Mouse (Mus musculus) CH12.LX (cell line): Measurements from ENCODE around the gene Nup160. TPM values are rescaled to one million over a fixed set of nuclear protein-coding genes. Genes with fewer than 3 reads are reported as not detected.

ENCODE experiments used
- DNase-seq: peaks from one replicate; pipeline ENCODE4 v3.0.0-alpha.2; 2013; ENCODE audit errors: extremely low read depth
- H3K27ac ChIP-seq: 2 replicates; pipeline ENCODE4 v1.5.1; 2012; ENCODE audit warnings: low read depth, mild to moderate bottlenecking, control low read depth, moderate library complexity; ENCODE audit not compliant: insufficient read depth
- H3K27me3 ChIP-seq: replicated peaks from 2 replicates; pipeline ENCODE3; 2012; ENCODE audit warnings: inconsistent platforms
- H3K36me3 ChIP-seq, 2 experiments: replicated peaks in 1 of 2; 2 replicates each; pipeline versions ENCODE3 to v1.6.1; 2012; ENCODE audit warnings: inconsistent platforms in 1 of 2, low read length in 1 of 2, mild to moderate bottlenecking in 1 of 2, mixed read lengths in 1 of 2, moderate library complexity in 1 of 2; ENCODE audit not compliant: control insufficient read depth in 1 of 2, insufficient read depth in 1 of 2
- H3K4me1 ChIP-seq, 2 experiments: 2 replicates each; pipeline ENCODE4 v1.6.1; 2012; ENCODE audit warnings: inconsistent platforms in 1 of 2, moderate library complexity in 1 of 2; ENCODE audit not compliant: insufficient read depth in 2 of 2, control insufficient read depth in 1 of 2
- H3K4me2 ChIP-seq: 2 replicates; pipeline ENCODE4 v1.6.1; 2012; ENCODE audit warnings: low read depth, mild to moderate bottlenecking, control low read depth; ENCODE audit not compliant: poor library complexity, insufficient read depth, severe bottlenecking
- H3K4me3 ChIP-seq, 3 experiments: fragments of 150-350 bp in 1 of 3; sonication (generic) in 1 of 3; replicated peaks in 1 of 3; 2 replicates each; pipeline versions ENCODE3 to v1.5.1; 2011 to 2012; ENCODE audit warnings: low read depth in 2 of 3, low read length in 2 of 3, mild to moderate bottlenecking in 2 of 3, moderate library complexity in 2 of 3, control low read depth in 1 of 3, improper control_type of control experiment in 1 of 3, inconsistent platforms in 1 of 3, mixed read lengths in 1 of 3; ENCODE audit not compliant: poor library complexity in 1 of 3
- H3K79me2 ChIP-seq: replicated peaks from 2 replicates; pipeline ENCODE4 v1.6.1; 2012; ENCODE audit warnings: mild to moderate bottlenecking, moderate library complexity; ENCODE audit not compliant: control insufficient read depth, poor library complexity, insufficient read depth, severe bottlenecking; ENCODE audit errors: extremely low read depth
- H3K9ac ChIP-seq: 2 replicates; pipeline ENCODE4 v1.6.1; 2012; ENCODE audit warnings: low read depth, mild to moderate bottlenecking, control low read depth, moderate library complexity; ENCODE audit not compliant: insufficient read depth
- H3K9me3 ChIP-seq: replicated peaks from 2 replicates; pipeline ENCODE3; 2012; ENCODE audit warnings: low read length, inconsistent platforms, mixed read lengths
- BHLHE40 ChIP-seq: IDR thresholded peaks from 2 replicates; pipeline ENCODE4 v1.6.1; 2011; ENCODE audit warnings: mild to moderate bottlenecking, low read depth, low read length, improper control_type of control experiment
- CHD1 ChIP-seq: IDR thresholded peaks from 2 replicates; pipeline ENCODE4 v1.6.1; 2012; ENCODE audit warnings: low read depth, low read length, improper control_type of control experiment, inconsistent platforms
- CHD2 ChIP-seq: IDR thresholded peaks from 2 replicates; pipeline ENCODE4 v1.6.1; 2011; ENCODE audit warnings: low read length, improper control_type of control experiment
- CTCF ChIP-seq, 2 experiments: IDR thresholded peaks in 1 of 2; conservative IDR thresholded peaks in 1 of 2; 2 replicates each; pipeline ENCODE4 v1.5.1; 2011 to 2012; ENCODE audit warnings: low read depth in 2 of 2, low read length in 2 of 2, improper control_type of control experiment in 1 of 2, inconsistent platforms in 1 of 2, mild to moderate bottlenecking in 1 of 2, moderate library complexity in 1 of 2
- ELF1 ChIP-seq: IDR thresholded peaks from 2 replicates; pipeline ENCODE4 v1.6.1; 2014; ENCODE audit warnings: low read depth, mild to moderate bottlenecking, inconsistent platforms, low read length, improper control_type of control experiment
- EP300 ChIP-seq: IDR thresholded peaks from 2 replicates; pipeline ENCODE4 v1.6.1; 2011; ENCODE audit warnings: low read length, improper control_type of control experiment
- ETS1 ChIP-seq: conservative IDR thresholded peaks from 2 replicates; pipeline ENCODE4 v1.6.1; 2012; ENCODE audit warnings: low read depth, mild to moderate bottlenecking, inconsistent platforms, low read length, improper control_type of control experiment, moderate library complexity
- IRF4 ChIP-seq: IDR thresholded peaks from 2 replicates; pipeline ENCODE4 v1.6.1; 2014; ENCODE audit warnings: low read depth, mild to moderate bottlenecking, inconsistent platforms, low read length, improper control_type of control experiment
- JUN ChIP-seq: IDR thresholded peaks from 2 replicates; pipeline ENCODE4 v1.6.1; 2011; ENCODE audit warnings: low read depth, mild to moderate bottlenecking, low read length, improper control_type of control experiment, moderate library complexity; ENCODE audit not compliant: insufficient read depth
- MAX ChIP-seq: IDR thresholded peaks from 2 replicates; pipeline ENCODE4 v1.6.1; 2011; ENCODE audit warnings: low read length, improper control_type of control experiment
- MAZ ChIP-seq: IDR thresholded peaks from 2 replicates; pipeline ENCODE4 v1.6.1; 2012; ENCODE audit warnings: low read depth, mild to moderate bottlenecking, inconsistent platforms, low read length, improper control_type of control experiment, moderate library complexity
- MEF2A ChIP-seq: IDR thresholded peaks from 2 replicates; pipeline ENCODE4 v1.6.1; 2014; ENCODE audit warnings: low read depth, mild to moderate bottlenecking, inconsistent platforms, low read length, improper control_type of control experiment, borderline replicate concordance
- MXI1 ChIP-seq: IDR thresholded peaks from 2 replicates; pipeline ENCODE4 v1.6.1; 2011; ENCODE audit warnings: mild to moderate bottlenecking, low read depth, low read length, improper control_type of control experiment
- POLR2A ChIP-seq: IDR thresholded peaks from 2 replicates; pipeline ENCODE4 v1.6.1; 2011; ENCODE audit warnings: low read depth, mild to moderate bottlenecking, improper control_type of control experiment, low read length
- RCOR1 ChIP-seq: conservative IDR thresholded peaks from 2 replicates; pipeline ENCODE4 v1.6.1; 2012; ENCODE audit warnings: low read depth, mild to moderate bottlenecking, inconsistent platforms, low read length, improper control_type of control experiment
- SIN3A ChIP-seq: IDR thresholded peaks from 2 replicates; pipeline ENCODE4 v1.6.1; 2012; ENCODE audit warnings: low read length, improper control_type of control experiment, inconsistent platforms
- TBP ChIP-seq: conservative IDR thresholded peaks from 2 replicates; pipeline ENCODE4 v1.6.1; 2011; ENCODE audit warnings: low read depth, low read length, improper control_type of control experiment
- TCF12 ChIP-seq: IDR thresholded peaks from 2 replicates; pipeline ENCODE4 v1.6.1; 2014; ENCODE audit warnings: low read depth, mild to moderate bottlenecking, inconsistent platforms, low read length, improper control_type of control experiment
- ZKSCAN1 ChIP-seq: IDR thresholded peaks from 2 replicates; pipeline ENCODE4 v1.6.1; 2012; ENCODE audit warnings: low read depth, inconsistent platforms, low read length, improper control_type of control experiment, borderline replicate concordance
- ZMIZ1 ChIP-seq: IDR thresholded peaks from 2 replicates; pipeline ENCODE4 v1.6.1; 2012; ENCODE audit warnings: low read depth, mild to moderate bottlenecking, inconsistent platforms, low read length, improper control_type of control experiment
- ZNF384 ChIP-seq: IDR thresholded peaks from 2 replicates; pipeline ENCODE4 v1.6.1; 2012; ENCODE audit warnings: low read depth, low read length, improper control_type of control experiment, inconsistent platforms
- dilution Hi-C: fragments of 300-500 bp; cut with MboI; formaldehyde crosslinking; loops from 2 replicates; pipeline ENCODE4 v1.14.3; 2020; ENCODE audit warnings: low sequenced_read_pairs; ENCODE audit not compliant: extremely low pct_unique_long_range_greater_than_20kb, extremely low pct_ligation_motif_present
- in situ Hi-C: fragments of 300-500 bp; cut with MboI; formaldehyde crosslinking; loops from 3 replicates; pipeline ENCODE4 v1.14.3; 2019; ENCODE audit warnings: low sequenced_read_pairs, low pct_ligation_motif_present, low pct_unique_long_range_greater_than_20kb, mixed read lengths
- polyA plus RNA-seq: library from polyadenylated mRNA; unstranded; fragments of >175 nt; gene quantifications from 2 replicates; pipeline ENCODE4 v1.2.1, GENCODE M21; 2012; ENCODE audit warnings: low read depth; ENCODE audit not compliant: insufficient read length
- total RNA-seq, 2 experiments: library from RNA; depleted of rRNA; stranded (reverse); fragments of 300-350 nt in 1 of 2; fragments of >200 nt in 1 of 2; gene quantifications; 2 replicates each; pipeline ENCODE4 v1.2.3; 2012 to 2014

The Nup160 gene
- total RNA-seq (2012; rRNA removed) (32.7 and 37.5 TPM in 2 replicates), total RNA-seq (2014; rRNA removed) (59.1 and 73.4 TPM in 2 replicates), polyA plus RNA-seq (71.8 and 79.3 TPM in 2 replicates)

GRCm38 (mm10) chr2:90677007-90677406 lies at the start of gene Nup160:
Gene Nup160 (plus strand): TSS chr2:90677215.
- in situ Hi-C loops (loop anchor here (5.0 to 10.0 kb wide), 3 partner anchors 40 to 200 kb away; partner anchors contain the start of gene Ptprj), dilution Hi-C loops (no loop called here)
- H3K79me2 ChIP-seq = peaks cover 21% of the 10 kb centered on the region
- H3K4me1 ChIP-seq = peaks cover 12 to 67% of the 10 kb centered on the region in 2 experiments
- DNase-seq = peak; percentile 69
- H3K27ac ChIP-seq = peak within 1 kb of the TSS; percentile 51; the same call in 1 of the 2 replicates
- no peaks in the 10 kb centered on the region for H3K27me3 ChIP-seq
- H3K4me2 ChIP-seq = peak within 1 kb of the TSS; percentile 45
- no peaks in the 10 kb centered on the region for H3K9me3 ChIP-seq
- H3K9ac ChIP-seq = no peak within 1 kb of the TSS
- peaks cover 8 to 16% of the 10 kb centered on the region in 2 experiments for H3K36me3 ChIP-seq
- no peak for TF ChIP-seq TBP
- TF ChIP-seq ZKSCAN1 = no peak
- TF ChIP-seq POLR2A = peak; percentile 30; the same call in 1 of the 2 replicates
- 0 out of 2 replicates have a peak, but pooled peaks have one; percentile 15 for TF ChIP-seq SIN3A
- no peak for TF ChIP-seq RCOR1
- peak; percentile 36; the same call in 1 of the 2 replicates for TF ChIP-seq EP300
- no peak for TF ChIP-seq MXI1
- TF ChIP-seq MAX = no peak
- peak; percentile 67 for TF ChIP-seq BHLHE40
- TF ChIP-seq TCF12 = peak; percentile 48; the same call in 1 of the 2 replicates
- TF ChIP-seq ZNF384 = no peak
- peak; percentile 42; the same call in 1 of the 2 replicates for TF ChIP-seq ETS1
- no peak for TF ChIP-seq ELF1
- 0 out of 2 replicates have a peak, but pooled peaks have one; percentile 8 for TF ChIP-seq IRF4
- TF ChIP-seq JUN = no peak
- TF ChIP-seq MEF2A = no peak
- TF ChIP-seq CHD2 = peak; percentile 58; the same call in 1 of the 2 replicates
- no peak within 1 kb of the TSS for H3K4me3 ChIP-seq

- in situ Hi-C loops (no loop called here), dilution Hi-C loops (no loop called here)
- Histone ChIP-seq H3K27me3 (no peaks in the 10 kb centered on the region), H3K79me2 (no peaks in the 10 kb centered on the region), H3K27ac (no peak overlapping the region), H3K4me1 (peaks cover 6 to 20% of the 10 kb centered on the region in 2 experiments; a peak in 3 of 4 replicates), H3K36me3 (no peaks in the 10 kb centered on the region), H3K9ac (no peak overlapping the region), H3K4me3 (no peak overlapping the region), H3K9me3 (no peaks in the 10 kb centered on the region)
- DNase-seq = no peak
- TF ChIP-seq IRF4 (no peak), ZMIZ1 (no peak), MAZ (no peak), RCOR1 (no peak), ETS1 (no peak), CTCF (conservative IDR thresholded peaks at IDR 0.05 in 1 of 2, IDR thresholded peaks at IDR 0.05 in 1 of 2; ENCODE audit: low read depth in 2 of 2, low read length in 2 of 2) (no peak), ZNF384 (no peak), CHD1 (no peak)
- TF ChIP-seq, all 38 proteins: peak for 0
- H3K4me2 ChIP-seq = no peak overlapping the region
Observed at GRCm38 (mm10) chr2:90628261-90628660, 48.8 kb upstream of the Nup160 start.
